Mouse (Mus musculus): Measurements from ENCODE around the gene Dpagt1. TPM values are rescaled to one million over a fixed set of nuclear protein-coding genes. Genes with fewer than 3 reads are reported as not detected.

The Dpagt1 gene
- polyA plus RNA-seq, 1 experiment from 2014 or later: 38.4 TPM

Small RNA genes within 50 kb of the gene (microRNA-seq; reads per million reads assigned to microRNA genes)
- not detected for gene Gm44335

Other genes starting within 250 kb of the Dpagt1 start
- 0.21 and 0.39 TPM in 2 replicates for gene Mfrp, start 224.3 kb upstream of the Dpagt1 start, polyA plus RNA-seq (2015; fragmentation: Nextera tagmentation; extraction: Ambion mirVana)
- 1.5 and 2.8 TPM in 2 replicates for gene C1qtnf5, start 218.8 kb upstream of the Dpagt1 start, polyA plus RNA-seq (2015; fragmentation: Nextera tagmentation; extraction: Ambion mirVana)
- 0.30 and 0.48 TPM in 2 replicates for gene Gm49380, start 212.5 kb upstream of the Dpagt1 start, polyA plus RNA-seq (2015; fragmentation: Nextera tagmentation; extraction: Ambion mirVana)
- gene Rnf26, start 212.5 kb upstream of the Dpagt1 start, polyA plus RNA-seq (2015; fragmentation: Nextera tagmentation; extraction: Ambion mirVana): 73.3 and 80.1 TPM in 2 replicates
- 25.6 and 28.9 TPM in 2 replicates for gene Mcam, start 191.6 kb upstream of the Dpagt1 start, polyA plus RNA-seq (2015; fragmentation: Nextera tagmentation; extraction: Ambion mirVana)
- 17.3 and 19.5 TPM in 2 replicates for gene Cbl, start 92.0 kb upstream of the Dpagt1 start, polyA plus RNA-seq (2015; fragmentation: Nextera tagmentation; extraction: Ambion mirVana)
- not detected in 2 replicates for gene Ccdc153, start 85.3 kb upstream of the Dpagt1 start, polyA plus RNA-seq (2015; fragmentation: Nextera tagmentation; extraction: Ambion mirVana)
- 0.37 TPM in 1 of 2 replicates, not detected in the other for gene Pdzd3, start 74.5 kb upstream of the Dpagt1 start, polyA plus RNA-seq (2015; fragmentation: Nextera tagmentation; extraction: Ambion mirVana)
- gene Nlrx1, start 57.4 kb upstream of the Dpagt1 start, polyA plus RNA-seq (2015; fragmentation: Nextera tagmentation; extraction: Ambion mirVana): 8.2 and 9.8 TPM in 2 replicates
- 6.1 and 6.5 TPM in 2 replicates for gene Abcg4, start 37.4 kb upstream of the Dpagt1 start, polyA plus RNA-seq (2015; fragmentation: Nextera tagmentation; extraction: Ambion mirVana)
- 27.9 and 30.6 TPM in 2 replicates for gene Hinfp, start 20.3 kb upstream of the Dpagt1 start, polyA plus RNA-seq (2015; fragmentation: Nextera tagmentation; extraction: Ambion mirVana)
- 8.3 TPM in 2 replicates for gene C2cd2l, start 5.7 kb upstream of the Dpagt1 start, polyA plus RNA-seq (2015; fragmentation: Nextera tagmentation; extraction: Ambion mirVana)
- gene H2afx, start 8.7 kb downstream of the Dpagt1 start, polyA plus RNA-seq (2015; fragmentation: Nextera tagmentation; extraction: Ambion mirVana): 365 and 385 TPM in 2 replicates
- 114 and 119 TPM in 2 replicates for gene Hmbs, start 18.2 kb downstream of the Dpagt1 start, polyA plus RNA-seq (2015; fragmentation: Nextera tagmentation; extraction: Ambion mirVana)
- 27.7 and 28.2 TPM in 2 replicates for gene Vps11, start 35.7 kb downstream of the Dpagt1 start, polyA plus RNA-seq (2015; fragmentation: Nextera tagmentation; extraction: Ambion mirVana)
- 30.8 and 31.6 TPM in 2 replicates for gene Hyou1, start 53.5 kb downstream of the Dpagt1 start, polyA plus RNA-seq (2015; fragmentation: Nextera tagmentation; extraction: Ambion mirVana)
- 12.2 and 13.4 TPM in 2 replicates for gene Slc37a4, start 70.8 kb downstream of the Dpagt1 start, polyA plus RNA-seq (2015; fragmentation: Nextera tagmentation; extraction: Ambion mirVana)
- 2,222 and 2,384 TPM in 2 replicates for gene Rps25, start 81.1 kb downstream of the Dpagt1 start, polyA plus RNA-seq (2015; fragmentation: Nextera tagmentation; extraction: Ambion mirVana)
- 165 and 174 TPM in 2 replicates for gene Trappc4, start 81.6 kb downstream of the Dpagt1 start, polyA plus RNA-seq (2015; fragmentation: Nextera tagmentation; extraction: Ambion mirVana)
- gene Ccdc84, start 92.5 kb downstream of the Dpagt1 start, polyA plus RNA-seq (2015; fragmentation: Nextera tagmentation; extraction: Ambion mirVana): 33.3 and 35.3 TPM in 2 replicates
- gene Foxr1, start 115.1 kb downstream of the Dpagt1 start, polyA plus RNA-seq (2015; fragmentation: Nextera tagmentation; extraction: Ambion mirVana): not detected in 2 replicates
- 2.8 and 2.9 TPM in 2 replicates for gene Upk2, start 129.0 kb downstream of the Dpagt1 start, polyA plus RNA-seq (2015; fragmentation: Nextera tagmentation; extraction: Ambion mirVana)
- gene Bcl9l, start 156.8 kb downstream of the Dpagt1 start, polyA plus RNA-seq (2015; fragmentation: Nextera tagmentation; extraction: Ambion mirVana): 18.2 and 19.3 TPM in 2 replicates
- 0.10 TPM in 1 of 2 replicates, not detected in the other for gene Cxcr5, start 235.9 kb downstream of the Dpagt1 start, polyA plus RNA-seq (2015; fragmentation: Nextera tagmentation; extraction: Ambion mirVana)